Mouse (Mus musculus): ENCODE measurements at regions not wholly inside any gene's neighbourhood (a gene's known extent, or its start where the extent isn't known, plus 50 kb on each side); places are given as distances from the start of the nearest gene placed in this dataset.
A peak's percentile ranks its signal among the peaks of the same experiment; 100 is the strongest.
"Not testable (repeated sequence)": the region's sequence is repeated elsewhere in the genome, so short reads cannot be mapped to it uniquely, and the experiment has no call there.

DNA sequence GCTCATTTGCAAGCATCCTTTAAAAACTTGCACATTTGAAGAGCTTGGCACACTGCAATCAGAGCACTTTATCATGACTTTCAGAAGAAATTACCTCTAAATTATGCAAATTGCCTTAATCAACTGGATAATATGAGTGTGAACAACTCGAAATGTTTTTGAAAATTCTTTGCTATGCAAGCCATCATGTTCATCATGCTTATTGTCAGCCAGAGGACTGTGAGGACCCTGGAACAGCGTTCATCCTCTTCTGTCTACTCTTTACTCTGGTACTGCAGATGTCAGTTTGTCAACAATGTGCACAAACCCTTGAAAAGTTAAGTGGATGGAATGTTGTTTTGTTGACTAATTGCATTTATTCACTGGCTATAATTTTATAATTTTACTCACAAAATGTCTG, 1899.9 kb upstream of the Slc39a10 start:
- Histone ChIP-seq H3K27ac (ENCODE audit: insufficient read depth, low read length) (no peak overlapping the region), H3K27me3 (ENCODE audit: control insufficient read depth, insufficient read depth, low read length) (no peaks in the 10 kb centered on the region), H3K4me1 (ENCODE audit: control insufficient read depth, insufficient read depth, low read length) (no peaks in the 10 kb centered on the region), H3K4me3 (replicated peaks; ENCODE audit: insufficient read depth, low read depth, low read length) (no peak overlapping the region)
- 53% methylated on average over 2 of the region's 2 CpGs for WGBS
- no peak for DNase-seq
- TF ChIP-seq POLR2A (IDR thresholded peaks at IDR 0.05; ENCODE audit: borderline replicate concordance, insufficient read depth, low read length): no peak
- TF ChIP-seq CTCF (IDR thresholded peaks at IDR 0.05; ENCODE audit: borderline replicate concordance, insufficient read depth, low read depth, low read length): no peak

DNA sequence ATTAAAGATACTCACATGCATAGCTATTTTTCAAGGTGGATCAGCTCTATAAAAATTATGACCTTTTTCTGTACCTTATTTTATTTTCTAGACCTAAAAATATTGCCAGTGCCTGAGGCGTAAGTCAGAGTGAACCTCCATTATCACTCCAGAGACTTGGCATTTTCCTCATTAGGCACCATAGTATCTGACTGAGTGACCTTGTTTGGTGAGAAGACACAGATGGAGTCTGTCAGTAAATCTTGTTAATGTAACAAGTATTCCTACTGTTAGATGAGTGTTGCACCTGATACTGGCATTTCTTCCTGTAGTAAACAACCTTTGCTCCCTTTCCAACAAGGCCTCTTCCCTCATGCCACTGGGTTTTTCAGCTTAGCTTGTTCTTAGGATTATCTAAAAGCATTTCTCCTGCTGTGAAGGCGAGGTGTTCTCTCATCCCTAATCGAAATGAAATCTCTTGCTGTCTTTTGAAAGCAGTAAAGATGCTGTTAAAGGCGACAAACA, 1860.7 kb upstream of the Slc39a10 start:
- TF ChIP-seq CTCF (IDR thresholded peaks at IDR 0.05; ENCODE audit: borderline replicate concordance, insufficient read depth, low read depth, low read length) (no peak), POLR2A (IDR thresholded peaks at IDR 0.05; ENCODE audit: borderline replicate concordance, insufficient read depth, low read length) (no peak)
- Histone ChIP-seq H3K27me3 (ENCODE audit: control insufficient read depth, insufficient read depth, low read length) (no peaks in the 10 kb centered on the region), H3K27ac (ENCODE audit: insufficient read depth, low read length) (no peak overlapping the region; the same call in 1 of the 2 replicates), H3K4me3 (replicated peaks; ENCODE audit: insufficient read depth, low read depth, low read length) (no peak overlapping the region), H3K4me1 (ENCODE audit: control insufficient read depth, insufficient read depth, low read length) (no peaks in the 10 kb centered on the region)
- WGBS: 21% methylated on average over 4 of the region's 4 CpGs
- peak; percentile 17 to 80 for DNase-seq

DNA sequence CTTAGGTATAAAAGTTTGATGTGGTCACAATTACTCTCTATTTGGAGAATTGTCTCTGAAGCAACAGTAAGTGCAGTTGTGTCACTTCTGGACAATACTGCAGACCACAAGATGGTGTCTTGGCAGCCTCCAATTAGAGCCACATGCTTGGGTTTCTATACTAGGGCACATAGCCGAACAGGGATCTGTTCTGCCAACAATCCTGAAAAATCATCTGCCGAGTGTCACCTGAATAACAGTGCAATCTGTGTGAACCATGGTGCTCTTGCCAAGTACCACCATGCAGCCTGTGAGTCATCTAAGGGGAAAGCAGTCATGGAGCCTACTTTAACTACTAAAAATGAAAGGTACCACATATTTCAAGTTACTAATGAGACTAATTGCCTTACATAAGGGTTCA, 1840.9 kb upstream of the Slc39a10 start:
- TF ChIP-seq CTCF (IDR thresholded peaks at IDR 0.05; ENCODE audit: borderline replicate concordance, insufficient read depth, low read depth, low read length): no peak
- TF ChIP-seq POLR2A (IDR thresholded peaks at IDR 0.05; ENCODE audit: borderline replicate concordance, insufficient read depth, low read length): no peak
- H3K4me1 ChIP-seq (ENCODE audit: control insufficient read depth, insufficient read depth, low read length): no peaks in the 10 kb centered on the region
- peak; percentile 88 to 99 for DNase-seq
- 7% methylated on average over 2 of the region's 2 CpGs for WGBS
- H3K4me3 ChIP-seq (replicated peaks; ENCODE audit: insufficient read depth, low read depth, low read length): no peak overlapping the region
- H3K27ac ChIP-seq (ENCODE audit: insufficient read depth, low read length): no peak overlapping the region
- no peaks in the 10 kb centered on the region for H3K27me3 ChIP-seq (ENCODE audit: control insufficient read depth, insufficient read depth, low read length)

DNA sequence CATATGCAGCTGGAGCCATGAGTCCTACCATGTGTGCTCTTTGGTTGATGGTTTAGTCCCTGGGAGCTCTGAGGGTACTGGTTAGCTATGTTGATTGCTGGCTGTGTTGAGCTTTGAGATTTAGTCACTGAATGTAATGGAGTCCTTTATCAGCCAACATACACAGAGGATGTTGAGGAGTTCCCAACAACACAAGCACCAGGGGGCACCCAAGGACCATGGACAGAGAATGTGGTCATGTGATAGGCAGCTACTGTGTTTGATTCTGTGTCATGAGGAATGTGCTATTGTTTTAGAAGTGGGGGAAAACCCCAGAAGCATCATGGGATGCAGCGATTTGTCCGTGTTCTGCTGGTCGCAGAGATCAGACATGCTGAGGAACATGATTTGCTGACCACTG, 1816.0 kb upstream of the Slc39a10 start:
- WGBS: 94% methylated on average over 3 of the region's 3 CpGs
- not testable (repeated sequence) for H3K27ac ChIP-seq (ENCODE audit: insufficient read depth, low read length)

More for the DNA sequence above, 1816.0 kb upstream of the Slc39a10 start:
- DNase-seq: peak; percentile 30 to 41
- H3K27me3 ChIP-seq (ENCODE audit: control insufficient read depth, insufficient read depth, low read length); H3K4me3 ChIP-seq (replicated peaks; ENCODE audit: insufficient read depth, low read depth, low read length); H3K4me1 ChIP-seq (ENCODE audit: control insufficient read depth, insufficient read depth, low read length): not testable (repeated sequence)
